Mouse (Mus musculus): ENCODE measurements around the gene Actl10. TPM values are rescaled to one million over a fixed set of nuclear protein-coding genes. Genes with fewer than 3 reads are reported as not detected.

The Actl10 gene
- total and polyA plus RNA-seq, 2 experiments from 2014 or later, result not detected

GRCm38 (mm10) chr2:154543567-154544347, 7.8 kb upstream of the Actl10 start:
- Histone ChIP-seq H3K9me3 (replicated peaks; ENCODE audit: control insufficient read depth, low read length) (no peaks in the 10 kb centered on the region), H3K4me3 (ENCODE audit: low read depth, low read length) (no peak overlapping the region), H3K4me2 (ENCODE audit: low read depth, low read length) (no peak overlapping the region), H3K36me3 (replicated peaks; ENCODE audit: control insufficient read depth, insufficient read depth, low read length) (no peaks in the 10 kb centered on the region), H3K27ac (ENCODE audit: low read depth) (no peak overlapping the region), H3K4me1 (ENCODE audit: control insufficient read depth, insufficient read depth) (0 out of 2 replicates have a peak, but pooled peaks cover 5% of the 10 kb centered on the region), H3K9ac (replicated peaks; ENCODE audit: low read depth, low read length) (no peak overlapping the region), H3K27me3 (ENCODE audit: control insufficient read depth, insufficient read depth, low read length) (no peaks in the 10 kb centered on the region)
- ATAC-seq (ENCODE audit: insufficient read depth, low read depth) (peak; percentile 17; the same call in 1 of the 2 replicates), DNase-seq (ENCODE audit: low spot score) (no peak)
- 78% methylated on average over 9 of the region's 9 CpGs for WGBS
- TF ChIP-seq CTCF (IDR thresholded peaks at IDR 0.05; ENCODE audit: low read depth) (no peak), EP300 (IDR thresholded peaks at IDR 0.05; ENCODE audit: low read depth) (no peak)

GRCm38 (mm10) chr2:154546711-154547110, 4.9 kb upstream of the Actl10 start, which contains the start of gene 1700003F12Rik:
1700003F12Rik (plus strand) TSS chr2:154547085.
- Histone ChIP-seq H3K27me3 (ENCODE audit: control insufficient read depth, insufficient read depth, low read length) (peaks cover 20% of the 10 kb centered on the region), H3K9ac (replicated peaks; ENCODE audit: low read depth, low read length) (no peak within 1 kb of the TSS), H3K27ac (ENCODE audit: low read depth) (no peak within 1 kb of the TSS), H3K36me3 (replicated peaks; ENCODE audit: control insufficient read depth, insufficient read depth, low read length) (no peaks in the 10 kb centered on the region), H3K4me3 (ENCODE audit: low read depth, low read length) (no peak within 1 kb of the TSS), H3K4me2 (ENCODE audit: low read depth, low read length) (no peak within 1 kb of the TSS), H3K9me3 (replicated peaks; ENCODE audit: control insufficient read depth, low read length) (no peaks in the 10 kb centered on the region), H3K4me1 (ENCODE audit: control insufficient read depth, insufficient read depth) (peaks cover 14% of the 10 kb centered on the region)
- DNase-seq (ENCODE audit: low spot score) (no peak), ATAC-seq (ENCODE audit: insufficient read depth, low read depth) (no peak)
- TF ChIP-seq CTCF (IDR thresholded peaks at IDR 0.05; ENCODE audit: low read depth), result no peak
- TF ChIP-seq EP300 (IDR thresholded peaks at IDR 0.05; ENCODE audit: low read depth), result no peak
- WGBS, result 92% methylated on average over 10 of the region's 10 CpGs

GRCm38 (mm10) chr2:154548688-154549087, 2.9 kb upstream of the Actl10 start:
- H3K4me3 ChIP-seq (ENCODE audit: low read depth, low read length), result no peak overlapping the region
- peak; percentile 7 for DNase-seq (ENCODE audit: low spot score)
- no peak overlapping the region for H3K9ac ChIP-seq (replicated peaks; ENCODE audit: low read depth, low read length)

GRCm38 (mm10) chr2:154549127-154549885, 2.3 kb upstream of the Actl10 start:
- no peak overlapping the region for H3K9ac ChIP-seq (replicated peaks; ENCODE audit: low read depth, low read length)
- TF ChIP-seq EP300 (IDR thresholded peaks at IDR 0.05; ENCODE audit: low read depth) (no peak), CTCF (IDR thresholded peaks at IDR 0.05; ENCODE audit: low read depth) (no peak)
- WGBS, result 4% methylated on average over 46 of the region's 48 CpGs
- ATAC-seq (ENCODE audit: insufficient read depth, low read depth) (peak; percentile 35; the same call in 1 of the 2 replicates), DNase-seq (ENCODE audit: low spot score) (peak; percentile 59)
- H3K27ac ChIP-seq (ENCODE audit: low read depth), result no peak overlapping the region
- peaks cover 20% of the 10 kb centered on the region for H3K27me3 ChIP-seq (ENCODE audit: control insufficient read depth, insufficient read depth, low read length)
- H3K9me3 ChIP-seq (replicated peaks; ENCODE audit: control insufficient read depth, low read length), result no peaks in the 10 kb centered on the region
- peak overlapping the region; percentile 65 for H3K4me2 ChIP-seq (ENCODE audit: low read depth, low read length)
- H3K4me1 ChIP-seq (ENCODE audit: control insufficient read depth, insufficient read depth), result peaks cover 20% of the 10 kb centered on the region
- peak overlapping the region; percentile 37 for H3K4me3 ChIP-seq (ENCODE audit: low read depth, low read length)
- H3K36me3 ChIP-seq (replicated peaks; ENCODE audit: control insufficient read depth, insufficient read depth, low read length), result no peaks in the 10 kb centered on the region

More at GRCm38 (mm10) chr2:154548688-154549087, 2.9 kb upstream of the Actl10 start:
- Histone ChIP-seq H3K27me3 (ENCODE audit: control insufficient read depth, insufficient read depth, low read length) (peaks cover 20% of the 10 kb centered on the region), H3K4me2 (ENCODE audit: low read depth, low read length) (peak overlapping the region; percentile 65), H3K4me1 (ENCODE audit: control insufficient read depth, insufficient read depth) (peaks cover 21% of the 10 kb centered on the region), H3K27ac (ENCODE audit: low read depth) (no peak overlapping the region), H3K9me3 (replicated peaks; ENCODE audit: control insufficient read depth, low read length) (no peaks in the 10 kb centered on the region), H3K36me3 (replicated peaks; ENCODE audit: control insufficient read depth, insufficient read depth, low read length) (no peaks in the 10 kb centered on the region)
- TF ChIP-seq EP300 (IDR thresholded peaks at IDR 0.05; ENCODE audit: low read depth), result no peak
- TF ChIP-seq CTCF (IDR thresholded peaks at IDR 0.05; ENCODE audit: low read depth), result no peak
- 61% methylated on average over 3 of the region's 3 CpGs for WGBS
- ATAC-seq (ENCODE audit: insufficient read depth, low read depth), result no peak

GRCm38 (mm10) chr2:154549886-154550189, 1.7 kb upstream of the Actl10 start:
- peak overlapping the region; percentile 65 for H3K4me2 ChIP-seq (ENCODE audit: low read depth, low read length)
- H3K36me3 ChIP-seq (replicated peaks; ENCODE audit: control insufficient read depth, insufficient read depth, low read length), result no peaks in the 10 kb centered on the region

More at GRCm38 (mm10) chr2:154549886-154550189, 1.7 kb upstream of the Actl10 start:
- peaks cover 20% of the 10 kb centered on the region for H3K27me3 ChIP-seq (ENCODE audit: control insufficient read depth, insufficient read depth, low read length)
- H3K4me1 ChIP-seq (ENCODE audit: control insufficient read depth, insufficient read depth), result peaks cover 20% of the 10 kb centered on the region
- 16% methylated on average over 20 of the region's 20 CpGs for WGBS
- TF ChIP-seq CTCF (IDR thresholded peaks at IDR 0.05; ENCODE audit: low read depth), result no peak
- TF ChIP-seq EP300 (IDR thresholded peaks at IDR 0.05; ENCODE audit: low read depth), result no peak
- no peak for ATAC-seq (ENCODE audit: insufficient read depth, low read depth)
- H3K27ac ChIP-seq (ENCODE audit: low read depth), result no peak overlapping the region
- H3K9ac ChIP-seq (replicated peaks; ENCODE audit: low read depth, low read length), result no peak overlapping the region
- H3K9me3 ChIP-seq (replicated peaks; ENCODE audit: control insufficient read depth, low read length), result no peaks in the 10 kb centered on the region
- H3K4me3 ChIP-seq (ENCODE audit: low read depth, low read length), result peak overlapping the region; percentile 37
- DNase-seq (ENCODE audit: low spot score), result no peak
